Mouse (Mus musculus) layer of hippocampus, postnatal 25 days (tissue): Measurements from ENCODE around the gene Lgals12. TPM values are rescaled to one million over a fixed set of nuclear protein-coding genes. Genes with fewer than 3 reads are reported as not detected.

Experiments used
- DNase-seq, 2 experiments: peaks; one replicate each; pipeline ENCODE4 v3.0.0; 2022; ENCODE audit warnings: mixed read lengths in 2 of 2, low spot score in 1 of 2; ENCODE audit errors: extremely low spot score in 1 of 2
- total RNA-seq, 2 experiments: library from RNA; stranded (reverse); gene quantifications; 2 replicates each; pipeline ENCODE4 v1.2.3; 2021

Lgals12 gene
- under 1 TPM; 0.28 to 0.32 TPM for total RNA-seq

GRCm38 (mm10) chr19:7606801-7607689, at the start of gene Lgals12:
Lgals12 (minus strand) TSS chr19:7607193.
- no peak for DNase-seq

DNA sequence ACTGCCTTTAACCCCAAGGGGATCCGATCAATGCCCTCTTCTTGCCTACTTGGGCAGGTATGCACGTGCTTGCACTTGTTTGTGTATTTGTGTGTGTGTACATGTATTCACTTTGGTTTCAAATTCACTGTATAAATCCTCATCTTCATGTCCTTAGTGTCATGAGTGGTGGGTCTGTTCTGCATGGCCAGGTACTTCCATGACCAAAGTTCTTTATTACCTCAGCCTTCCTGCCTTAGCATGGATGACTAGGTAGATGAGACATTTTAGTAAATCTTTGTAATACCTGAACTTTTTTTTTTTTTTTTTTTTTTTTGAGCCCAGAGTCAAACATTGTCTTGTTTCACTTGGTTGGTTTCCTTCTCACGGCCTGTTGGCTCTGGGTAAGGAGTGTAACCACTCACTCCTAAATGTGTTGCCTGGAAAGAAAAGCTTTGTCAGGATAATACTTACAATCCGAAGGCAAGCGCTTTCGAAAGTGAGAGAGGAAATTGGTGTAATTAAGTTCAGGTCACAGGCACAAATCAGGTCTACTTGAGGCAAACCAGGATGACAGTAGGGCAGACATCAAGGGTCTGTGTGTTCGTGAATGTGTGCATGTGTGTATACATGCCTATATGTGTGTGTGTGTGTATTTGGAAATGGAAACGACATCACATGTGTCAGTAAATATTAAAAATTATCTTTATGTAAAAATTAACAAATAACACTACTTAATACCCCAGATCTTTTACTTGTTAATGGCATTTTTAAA, 42.1 kb upstream of the Lgals12 start:
- no peak for DNase-seq

DNA sequence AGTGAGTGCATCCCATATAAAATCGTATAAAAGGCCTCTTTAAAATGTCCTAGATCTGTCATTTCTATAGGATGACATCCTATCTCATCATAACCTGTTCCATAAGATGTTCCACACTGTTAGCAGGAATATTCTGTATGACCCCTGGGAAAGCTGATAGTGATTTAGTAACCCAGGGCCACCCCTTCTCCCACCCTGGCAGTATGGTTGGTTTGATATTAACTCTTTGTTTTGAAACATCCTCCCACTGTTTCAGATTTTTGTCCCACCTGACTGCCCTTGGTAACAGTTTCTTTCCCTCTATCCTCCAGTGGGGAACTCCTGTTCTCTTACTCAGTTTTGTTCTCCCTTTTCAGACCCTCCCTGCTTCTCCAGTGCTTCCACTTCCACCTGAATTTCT, 26.8 kb upstream of the Lgals12 start:
- no peak for DNase-seq

DNA sequence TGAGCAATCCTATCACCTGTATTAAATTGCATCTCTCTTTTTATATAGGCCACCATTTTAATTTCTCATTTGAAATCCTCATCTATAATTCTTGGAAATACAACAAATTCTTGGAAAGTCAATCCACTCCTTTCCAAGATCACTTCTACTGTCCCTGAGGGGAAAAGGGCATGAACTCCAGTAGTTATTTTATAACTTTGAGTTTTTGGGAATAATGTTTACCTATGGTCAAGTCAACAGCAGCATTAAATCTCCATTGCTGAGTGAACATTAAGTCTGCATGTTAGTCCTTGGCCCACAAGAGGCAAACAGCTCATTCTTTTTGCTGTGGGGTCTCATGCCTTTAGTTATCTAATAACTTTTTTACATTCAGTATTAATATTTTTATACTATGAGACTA, 26.0 kb upstream of the Lgals12 start:
- no peak for DNase-seq

GRCm38 (mm10) chr19:7617696-7618095, 10.7 kb upstream of the Lgals12 start:
- peak; percentile 37 to 71 for DNase-seq

GRCm38 (mm10) chr19:7617085-7617484, 10.1 kb upstream of the Lgals12 start:
- DNase-seq = no peak

GRCm38 (mm10) chr19:7616231-7616930, 9.4 kb upstream of the Lgals12 start:
- DNase-seq = no peak

DNA sequence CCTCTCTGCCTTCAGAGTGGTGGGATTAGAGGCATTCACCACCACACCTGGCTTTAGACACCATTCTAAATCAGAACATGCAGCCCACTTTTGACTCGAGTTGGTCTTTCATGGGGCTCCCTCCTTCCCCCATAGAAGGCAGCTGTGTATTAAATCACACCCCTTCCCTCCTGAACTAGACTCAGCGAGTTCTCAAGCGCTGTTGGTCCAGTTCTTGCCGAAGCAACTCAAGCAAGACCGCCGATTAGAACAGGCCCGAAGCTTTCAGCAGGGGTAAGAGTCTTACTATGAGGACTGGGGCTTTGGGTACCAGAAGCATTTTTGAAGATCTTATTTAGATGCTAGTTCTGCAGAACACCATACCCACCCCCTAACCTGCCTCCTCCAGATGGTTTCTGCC, 6.2 kb upstream of the Lgals12 start:
- no peak for DNase-seq

DNA sequence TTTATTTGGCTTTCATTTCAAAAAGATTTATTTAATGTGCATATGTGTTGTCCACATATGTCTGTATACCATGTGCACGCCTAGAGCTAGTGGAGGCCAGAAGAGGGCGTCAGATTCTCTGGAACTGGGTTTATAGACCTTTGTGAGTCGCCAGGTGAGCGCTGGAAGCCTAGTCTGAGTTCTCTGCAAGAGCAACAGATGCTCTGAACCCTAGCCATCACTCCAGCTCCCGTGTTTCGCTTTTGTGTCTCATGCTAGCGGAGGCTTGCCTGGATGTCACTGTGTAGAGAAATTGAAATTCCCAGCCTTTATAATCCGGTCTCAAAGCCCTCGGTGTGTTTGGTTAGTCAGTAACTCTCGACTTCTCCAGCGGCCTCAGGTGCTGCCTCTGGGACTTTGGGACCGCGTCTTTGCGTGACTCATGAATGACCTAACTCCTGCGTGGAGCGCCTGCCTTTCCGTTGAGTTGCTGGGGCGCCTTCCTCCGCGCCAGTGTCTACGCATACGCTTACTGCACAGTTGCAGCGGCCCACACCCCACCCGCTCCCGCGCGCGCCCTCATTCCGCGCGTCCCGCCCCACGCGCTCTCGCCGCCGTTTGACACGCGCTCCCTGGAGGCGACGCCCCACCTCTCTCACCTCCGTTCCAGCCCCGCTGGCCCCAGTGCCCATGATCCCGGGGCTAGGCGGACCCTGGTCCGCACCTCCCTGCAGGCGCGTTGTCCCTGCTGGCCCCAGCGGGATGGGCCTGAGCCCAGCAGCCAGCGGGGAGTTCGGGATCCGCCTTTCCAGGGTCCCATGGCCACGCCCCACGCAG, 5.2 kb upstream of the Lgals12 start, which contains the start of gene Hrasls5:
Gene Hrasls5, plus strand, starts transcription at position 600 of the 816 bp plus-strand sequence.
- peak; percentile 43 to 49 for DNase-seq

- DNase-seq = no peak
Measured at GRCm38 (mm10) chr19:7607690-7608201, 753 bp upstream of the Lgals12 start.

DNA sequence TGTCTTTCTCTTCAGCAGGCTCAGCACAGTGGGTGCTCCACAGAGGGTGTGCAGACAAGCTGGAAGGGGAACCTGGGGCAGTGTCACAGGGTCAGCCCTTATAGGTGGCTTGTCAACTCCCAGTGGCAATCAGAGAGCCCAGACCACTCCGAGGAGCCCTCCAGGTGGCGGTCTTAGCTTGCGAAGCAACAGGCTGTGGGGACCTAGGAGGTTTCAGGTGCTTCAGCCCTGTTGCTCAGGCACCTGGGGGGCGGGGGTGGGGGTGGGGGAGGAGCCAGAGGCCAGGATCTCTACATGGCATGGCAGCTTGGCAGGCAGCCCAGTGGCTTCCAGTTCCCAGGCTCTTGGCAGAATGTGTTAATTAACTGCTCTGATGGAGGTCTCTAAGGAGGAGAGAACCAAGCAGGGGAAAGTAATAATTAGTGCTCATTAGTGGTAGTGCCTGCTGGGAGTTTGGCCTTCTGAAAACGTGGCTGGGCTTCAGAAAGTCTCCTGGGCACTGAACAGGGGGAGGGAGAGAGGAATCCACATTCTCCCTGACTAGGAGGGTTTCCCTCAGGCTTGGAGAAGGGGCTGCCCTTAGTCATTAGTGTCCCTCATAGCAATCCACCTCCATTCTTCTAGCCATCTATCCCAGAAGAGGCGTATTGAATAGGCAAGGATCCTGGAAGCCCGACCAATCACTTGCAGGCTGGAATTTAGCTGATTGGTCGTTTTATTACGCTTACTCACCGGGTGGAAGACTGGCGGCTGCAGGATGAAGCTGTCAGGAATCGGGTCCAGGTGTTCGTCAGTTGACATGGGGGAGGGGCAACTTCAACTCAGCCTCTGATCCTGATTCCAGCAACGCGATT, 836 bp downstream of the Lgals12 start:
- peak in 1 of 2 experiments; percentile 60 for DNase-seq

DNA sequence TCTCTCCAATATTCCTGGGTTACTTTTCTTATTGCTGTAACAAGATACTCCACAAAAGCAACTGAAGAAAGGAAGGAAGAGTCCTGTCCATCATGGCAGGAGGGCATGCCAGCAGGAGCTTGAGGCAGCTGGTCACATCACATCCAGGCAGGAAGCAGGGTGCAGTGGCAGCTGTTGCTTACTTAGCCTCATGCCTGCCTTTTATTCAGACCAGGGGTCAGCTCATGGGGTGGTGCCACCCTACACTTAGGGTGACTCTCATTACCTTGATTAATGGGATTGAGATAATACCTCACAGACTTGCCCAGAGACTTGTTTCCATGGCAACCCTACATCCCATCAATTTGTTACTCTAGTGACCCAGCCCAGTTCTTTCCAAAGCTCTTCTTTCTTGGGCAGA, 2.0 kb downstream of the Lgals12 start:
- DNase-seq = no peak

DNA sequence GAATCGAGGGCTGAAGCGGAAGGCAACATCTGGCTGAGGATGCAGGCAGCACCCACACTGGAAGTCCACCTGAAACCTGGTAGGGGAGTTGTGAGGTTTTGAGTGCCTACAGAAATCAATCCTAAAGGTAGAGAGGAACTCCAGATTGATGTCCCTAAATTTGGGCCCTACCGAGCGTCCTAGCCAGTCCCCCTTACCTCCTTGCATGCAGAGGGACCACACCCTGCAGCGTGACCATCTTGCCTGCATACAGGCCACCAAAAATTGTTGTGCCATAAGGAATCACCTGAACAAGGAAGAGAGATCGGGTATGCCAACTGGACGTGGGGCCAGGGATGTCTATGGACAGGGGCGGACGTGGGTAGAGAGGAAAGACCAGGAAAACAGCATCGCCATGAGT, 2.9 kb downstream of the Lgals12 start:
- DNase-seq = no peak

DNA sequence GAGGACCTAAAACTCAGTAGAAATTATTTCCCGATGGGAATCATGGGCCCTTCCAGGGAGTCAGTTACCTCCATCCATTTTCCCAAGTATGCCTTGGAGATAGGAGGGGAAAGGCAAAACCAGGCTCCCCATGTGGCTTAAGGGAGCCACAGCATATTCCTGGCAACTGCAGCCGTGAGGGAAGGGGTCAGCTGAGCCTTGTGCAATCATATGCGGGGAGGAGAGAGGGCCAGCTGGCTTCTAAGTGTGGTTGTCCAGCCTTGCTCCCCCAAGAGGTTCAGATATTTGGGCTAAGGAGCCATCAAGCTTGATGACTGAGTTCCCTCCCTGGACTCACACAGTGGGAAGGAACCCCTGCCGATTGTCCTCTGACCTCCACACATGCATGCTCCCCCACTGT, 5.4 kb downstream of the Lgals12 start:
- no peak for DNase-seq

- DNase-seq = no peak
Measured at GRCm38 (mm10) chr19:7598481-7598880, 8.5 kb downstream of the Lgals12 start.

DNA sequence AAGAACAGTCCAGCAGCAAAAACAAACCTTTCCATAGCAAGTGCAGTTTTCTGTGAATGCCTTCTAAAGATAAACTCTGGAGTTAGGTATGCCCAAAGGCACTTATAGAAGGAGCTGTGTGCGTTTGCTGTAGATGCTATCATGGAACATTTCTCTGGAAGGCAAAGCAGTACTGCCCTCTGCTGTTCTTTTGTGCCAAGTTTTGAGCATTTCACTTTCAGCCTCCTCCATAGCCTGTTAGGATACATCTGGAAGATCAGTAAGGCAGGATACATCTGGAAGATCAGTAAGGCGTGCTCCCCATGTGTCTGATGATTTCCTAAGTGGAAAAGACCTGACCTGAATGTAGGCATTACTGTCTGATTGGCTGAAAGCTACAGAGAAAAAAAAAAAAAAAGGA, 11.5 kb downstream of the Lgals12 start:
- no peak for DNase-seq

- no peak for DNase-seq
Measured at GRCm38 (mm10) chr19:7592018-7592417, 15.0 kb downstream of the Lgals12 start.

DNA sequence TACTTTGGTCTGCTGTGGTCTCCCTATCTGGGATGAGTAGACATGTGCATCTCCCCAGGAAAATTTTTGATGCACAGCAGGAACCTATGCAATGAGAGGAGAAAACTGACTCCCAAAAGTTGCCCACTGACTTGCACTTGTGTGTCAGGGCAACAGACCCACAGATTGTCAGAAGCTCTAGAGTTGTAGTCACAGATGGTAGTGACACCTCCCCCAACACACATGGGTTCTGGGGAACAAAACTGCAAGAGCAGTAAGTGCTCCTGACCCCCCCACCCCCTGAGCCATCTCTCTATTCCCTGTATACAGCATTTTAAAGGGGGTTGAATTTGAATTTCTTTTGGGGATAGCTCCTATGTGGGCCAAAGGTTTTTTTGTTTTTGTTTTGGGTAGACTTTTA, 16.2 kb downstream of the Lgals12 start:
- no peak for DNase-seq

DNA sequence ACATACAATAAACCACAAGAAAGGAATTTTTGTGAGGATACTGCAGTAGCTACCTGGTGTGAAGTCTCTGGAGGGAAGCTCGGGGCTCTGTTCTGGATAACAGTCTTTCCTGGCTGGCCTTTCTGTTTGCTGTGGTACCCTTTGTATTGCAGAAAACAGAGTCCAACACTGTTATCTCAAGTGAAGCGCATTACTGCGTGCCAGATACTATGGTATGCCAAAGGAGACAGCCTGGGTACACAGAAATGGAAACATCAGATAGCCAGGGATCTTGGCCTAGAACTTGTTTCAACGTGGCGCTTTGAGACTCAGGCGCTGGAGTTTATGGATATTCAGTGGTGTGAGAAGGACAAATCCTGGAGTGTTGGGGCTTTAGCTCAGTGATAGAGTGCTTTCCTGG, 21.2 kb downstream of the Lgals12 start:
- DNase-seq = no peak
